Mouse (Mus musculus) left cerebral cortex, adult 8-10 months (tissue): ENCODE measurements around the gene Ppp1r26. TPM values are rescaled to one million over a fixed set of nuclear protein-coding genes. Genes with fewer than 3 reads are reported as not detected.
A peak's percentile ranks its signal among the peaks of the same experiment; 100 is the strongest.
"Not testable (repeated sequence)": the region's sequence is repeated elsewhere in the genome, so short reads cannot be mapped to it uniquely, and the experiment has no call there.

Experiments used
- DNase-seq, 2 experiments: peaks; one replicate each; pipeline ENCODE4 v3.0.0; 2022; ENCODE audit warnings: low spot score in 2 of 2
- total RNA-seq, 4 experiments: library from RNA; stranded (reverse); gene quantifications; 2 replicates each; pipeline ENCODE4 v1.2.4; 2022

Ppp1r26 gene
- total RNA-seq, 4 experiments from 2014 or later: 23.4 to 29.3 (median 26.5) TPM

DNA sequence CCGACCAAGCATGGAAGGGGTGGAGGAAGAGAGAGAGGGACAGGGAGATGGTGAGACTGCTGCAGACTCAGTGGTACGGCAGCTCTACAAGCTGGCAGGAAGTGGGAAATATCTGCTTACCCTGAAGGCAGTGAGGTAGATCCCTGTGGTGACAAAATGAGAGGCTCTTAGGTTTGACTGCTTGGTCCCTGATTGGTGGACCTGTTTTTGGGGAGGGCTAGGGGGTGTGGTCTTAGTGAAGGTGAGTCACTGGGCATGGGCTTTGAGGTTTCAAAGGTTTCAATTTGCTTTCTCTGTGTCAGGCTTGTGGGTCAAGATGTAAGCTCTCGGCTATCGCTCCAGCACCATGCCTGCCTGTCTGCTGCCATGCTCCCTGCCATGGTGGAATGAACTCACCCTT is 1.5 kb upstream of the Ppp1r26 start:
- no peak for DNase-seq

DNA sequence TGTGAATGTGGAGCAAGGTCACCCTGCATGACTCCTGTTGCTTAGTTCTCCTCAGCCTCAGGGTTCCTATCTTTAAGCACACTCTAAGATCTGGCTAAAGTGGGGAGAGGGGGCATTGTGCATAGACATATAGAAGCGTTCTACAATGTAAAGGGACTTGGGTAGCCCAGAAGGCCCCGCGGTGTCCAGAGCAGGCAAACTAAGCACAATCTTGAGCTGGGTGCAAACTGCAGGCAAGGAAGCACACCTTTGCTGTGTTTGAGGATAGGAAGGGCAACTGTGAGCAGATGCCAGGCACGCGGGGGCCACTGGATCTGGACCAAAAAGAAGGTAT is 452 bp upstream of the Ppp1r26 start:
- no peak for DNase-seq

DNA sequence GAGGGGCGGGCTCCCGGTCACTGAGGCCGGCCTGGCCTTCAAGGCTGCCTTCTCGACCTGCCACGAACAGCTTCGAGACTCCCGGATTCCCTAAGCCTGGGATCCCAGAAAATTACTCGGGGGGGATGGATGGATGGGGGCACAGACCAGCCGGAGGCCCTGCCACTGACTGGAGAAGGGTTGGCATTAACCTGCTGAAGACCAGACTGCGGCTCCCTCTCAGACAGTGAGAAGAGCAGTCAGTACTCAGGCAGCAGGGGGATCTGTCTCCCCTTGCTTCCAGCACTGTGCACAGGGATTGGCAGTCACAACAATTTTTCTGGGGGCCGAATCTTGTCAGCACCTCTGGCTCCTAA is 693 bp downstream of the Ppp1r26 start:
- no peak for DNase-seq

DNA sequence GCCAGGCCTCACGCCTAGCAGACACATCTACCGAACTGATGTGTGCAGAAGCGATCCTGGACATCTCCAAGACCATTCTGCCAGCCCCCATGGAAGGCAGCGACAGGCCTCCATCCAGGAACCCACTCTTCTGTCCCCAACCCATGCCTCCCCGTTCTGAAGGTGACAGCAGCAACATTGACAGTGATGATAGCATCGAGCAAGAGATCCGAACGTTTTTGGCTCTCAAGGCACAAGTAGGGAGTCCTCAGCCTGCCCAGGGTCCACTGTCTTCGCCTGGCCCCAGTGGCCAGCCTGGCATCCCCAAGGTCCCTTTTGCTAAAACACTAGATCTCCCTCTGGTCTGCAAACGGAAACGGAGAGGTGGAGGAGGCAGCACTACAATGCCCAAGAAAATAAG is 5.1 kb downstream of the Ppp1r26 start:
- no peak for DNase-seq

DNA sequence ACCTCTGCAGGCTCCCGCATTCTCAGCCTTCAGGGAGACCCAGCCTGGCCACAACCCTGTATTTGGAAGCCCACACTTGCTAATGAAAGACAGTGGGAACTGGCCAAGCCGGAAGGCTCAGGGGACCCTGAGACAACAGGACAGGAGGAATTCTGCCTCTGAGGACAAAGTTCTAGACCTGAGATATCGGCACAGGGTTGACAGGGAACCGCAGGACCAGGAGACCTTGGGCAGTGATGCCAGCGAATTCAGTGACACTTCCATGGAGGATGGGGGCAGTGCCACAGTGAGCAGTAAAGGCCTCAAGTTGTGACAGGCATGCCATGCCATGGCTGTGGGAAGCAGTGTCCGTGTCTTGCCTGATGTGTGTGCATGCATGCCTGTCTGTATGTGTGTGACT is 6.9 kb downstream of the Ppp1r26 start:
- DNase-seq: no peak

DNA sequence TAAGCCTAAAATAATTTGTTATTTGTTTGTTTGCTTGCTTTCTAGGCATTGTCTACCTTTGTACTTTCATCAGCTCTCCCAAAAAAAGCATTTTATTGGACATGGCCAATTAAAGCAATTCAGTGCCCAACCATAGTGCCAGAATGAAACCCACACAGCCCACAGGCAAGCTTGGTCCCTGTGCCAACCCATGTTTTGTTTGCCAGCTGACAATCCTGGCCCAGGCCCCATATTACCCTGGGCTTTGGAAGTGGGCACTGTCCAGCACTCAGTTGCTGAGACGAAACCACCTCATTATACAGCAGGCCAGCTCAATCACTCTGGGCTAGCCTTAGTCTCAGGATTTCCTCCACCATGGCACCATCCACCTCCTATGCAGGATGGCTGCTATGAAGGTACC is 10.0 kb downstream of the Ppp1r26 start:
- no peak for DNase-seq

DNA sequence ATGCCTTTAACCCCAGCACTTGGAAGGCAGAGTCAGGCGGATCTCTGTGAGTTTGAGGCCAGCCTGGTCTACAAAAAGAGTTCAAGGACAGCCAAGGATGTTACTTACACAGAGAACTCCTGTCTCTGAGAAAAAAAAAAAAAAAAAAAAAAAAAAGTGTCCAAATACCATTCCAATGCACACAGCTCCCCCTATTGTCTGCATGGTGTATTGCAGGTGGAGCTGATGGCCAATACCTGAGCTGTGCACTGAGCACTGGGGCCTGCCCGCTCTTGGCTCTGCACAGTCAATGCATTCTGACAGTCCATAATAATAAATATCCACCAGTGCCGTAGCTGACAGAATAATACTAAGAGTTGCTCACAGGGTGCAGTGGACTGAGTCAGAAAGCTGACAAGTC is 17.3 kb downstream of the Ppp1r26 start:
- peak; percentile 60 to 61 for DNase-seq

DNA sequence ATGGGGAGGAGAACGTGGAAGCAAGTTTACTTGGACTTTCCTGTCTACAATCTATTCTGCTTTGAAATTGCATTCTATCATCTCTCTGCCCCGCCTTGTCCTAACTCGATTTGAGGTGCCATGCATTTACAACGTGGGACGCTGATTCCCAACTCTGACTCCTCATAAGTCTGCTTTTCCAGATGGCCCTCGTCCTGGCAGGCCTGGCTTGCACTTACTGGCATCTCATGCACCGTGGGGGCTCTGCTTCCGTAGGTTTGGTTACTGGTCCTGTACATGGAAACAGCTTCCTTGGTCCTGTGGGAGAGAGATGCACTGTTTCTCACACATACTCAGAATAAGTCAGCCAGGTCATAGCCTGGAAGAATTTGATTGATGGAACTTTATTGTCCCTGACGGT is 18.3 kb downstream of the Ppp1r26 start:
- DNase-seq: no peak

DNA sequence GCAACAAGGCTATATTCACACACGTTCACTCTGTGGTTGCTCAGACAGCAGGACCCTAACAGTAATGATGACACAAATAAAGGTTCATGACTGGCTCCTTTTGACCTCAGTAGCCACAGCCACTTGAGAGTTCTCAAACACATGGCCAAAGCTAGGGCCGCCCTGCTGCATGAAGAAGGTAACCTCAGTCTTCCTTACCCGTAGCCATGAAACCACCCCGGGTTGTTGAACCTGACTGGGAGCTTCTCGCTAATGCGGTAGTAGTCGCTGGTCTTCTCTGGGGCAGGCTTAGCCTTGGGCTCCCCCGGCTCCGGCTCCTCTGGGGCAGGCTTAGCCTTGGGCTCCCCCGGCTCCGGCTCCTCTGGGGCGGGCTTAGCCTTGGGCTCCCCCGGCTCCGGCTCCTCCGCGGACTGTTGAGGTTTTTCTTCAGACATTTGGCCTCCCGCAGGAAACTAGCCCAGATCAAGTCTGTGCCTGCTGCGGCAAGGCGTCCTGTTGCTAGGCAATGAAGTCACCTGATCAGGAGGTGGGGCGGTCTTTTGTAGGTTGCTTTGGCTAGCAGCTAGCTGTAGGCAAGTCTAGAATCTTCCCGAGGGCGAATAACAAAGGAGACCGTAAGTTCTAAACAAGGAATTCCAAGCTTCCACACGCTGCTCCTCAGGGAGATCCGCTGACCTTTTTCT is 19.4 kb downstream of the Ppp1r26 start, which contains the start of gene 1700007K13Rik:
Gene 1700007K13Rik, minus strand, starts transcription at position 497 of the 683 bp plus-strand sequence.
- DNase-seq: peak; percentile 37 to 77

DNA sequence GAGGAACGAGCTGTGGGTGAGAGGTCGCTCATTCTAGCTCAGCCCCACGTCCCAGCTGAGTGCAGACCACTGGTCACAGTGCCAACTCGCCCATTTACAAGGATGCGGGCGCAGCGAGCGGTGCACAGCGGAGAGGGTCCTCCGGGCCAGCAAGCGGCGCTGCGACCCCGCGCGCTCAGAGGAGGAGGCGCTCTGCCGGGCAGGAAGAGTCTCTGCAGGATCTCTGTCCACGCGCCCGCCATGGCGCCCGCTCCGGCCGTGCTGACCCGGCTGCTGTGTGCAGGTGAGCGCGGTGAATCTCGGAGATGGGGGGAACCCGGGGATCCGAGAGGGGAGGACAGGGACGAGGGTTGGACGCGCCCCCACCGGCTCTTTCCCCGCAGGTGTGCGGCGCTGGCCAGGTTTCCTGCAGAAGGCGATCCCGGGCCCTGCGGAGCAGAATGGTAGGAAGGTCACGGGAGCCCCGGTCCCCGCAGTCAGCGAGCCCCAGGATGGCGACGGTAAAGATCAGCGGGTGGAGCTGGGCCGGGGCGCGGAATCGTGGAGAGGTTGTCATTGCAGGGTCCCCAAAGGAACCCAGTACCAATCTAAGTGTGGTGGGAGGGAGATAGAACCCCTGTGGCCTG is 21.4 kb downstream of the Ppp1r26 start, which contains the start of gene Mrps2:
Gene Mrps2, plus strand, starts transcription at position 207 of the 626 bp plus-strand sequence.
- DNase-seq: peak; percentile 69 to 83

DNA sequence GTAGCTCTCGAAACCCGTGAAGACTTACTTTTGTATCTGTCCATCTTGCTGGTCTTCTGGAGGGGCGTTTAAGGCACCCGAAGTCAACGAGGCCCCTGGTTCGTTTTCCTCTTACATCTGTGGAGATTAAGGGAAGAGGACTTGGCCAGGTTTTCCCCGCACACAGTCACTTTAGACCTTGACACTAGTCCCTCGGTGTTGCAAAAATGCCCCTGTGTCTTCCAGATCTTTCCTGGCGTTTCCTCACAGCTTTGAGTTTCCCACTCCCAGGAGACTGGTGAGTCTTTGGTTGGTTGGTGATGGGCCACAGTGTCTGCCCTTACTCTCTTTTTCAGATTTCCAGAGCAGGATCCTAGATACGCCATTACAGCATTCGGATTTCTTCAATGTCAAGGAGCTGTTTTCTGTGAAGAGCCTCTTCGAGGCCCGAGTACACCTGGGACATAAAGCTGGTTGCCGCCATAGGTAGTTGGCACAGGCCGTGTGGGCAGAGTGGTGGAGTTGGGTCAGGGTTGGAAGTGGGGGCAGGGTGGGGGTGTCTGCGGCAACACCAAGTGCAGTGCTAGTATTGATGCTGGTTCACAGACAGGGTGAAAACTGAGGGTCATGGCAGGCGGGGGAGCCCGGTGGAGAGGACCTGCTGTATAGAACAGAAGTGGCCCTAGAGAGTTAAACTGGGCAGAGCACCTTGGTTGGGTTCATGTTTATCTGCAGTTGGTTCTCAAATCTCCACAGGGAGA is 22.1 kb downstream of the Ppp1r26 start:
- no peak for DNase-seq

DNA sequence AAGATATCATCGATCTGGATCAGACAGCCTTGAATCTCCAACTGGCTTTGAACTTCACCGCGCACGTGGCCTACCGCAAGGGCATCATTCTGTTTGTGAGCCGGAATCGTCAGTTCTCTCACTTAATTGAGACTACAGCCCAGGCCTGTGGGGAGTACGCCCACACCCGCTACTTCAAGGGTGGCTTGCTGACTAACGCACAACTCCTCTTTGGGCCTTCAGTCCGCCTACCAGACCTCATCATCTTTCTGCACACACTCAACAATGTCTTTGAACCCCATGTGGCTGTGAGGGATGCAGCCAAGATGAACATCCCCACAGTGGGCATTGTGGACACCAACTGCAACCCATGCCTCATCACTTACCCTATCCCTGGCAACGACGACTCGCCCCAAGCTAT is 22.9 kb downstream of the Ppp1r26 start:
- DNase-seq: no peak

DNA sequence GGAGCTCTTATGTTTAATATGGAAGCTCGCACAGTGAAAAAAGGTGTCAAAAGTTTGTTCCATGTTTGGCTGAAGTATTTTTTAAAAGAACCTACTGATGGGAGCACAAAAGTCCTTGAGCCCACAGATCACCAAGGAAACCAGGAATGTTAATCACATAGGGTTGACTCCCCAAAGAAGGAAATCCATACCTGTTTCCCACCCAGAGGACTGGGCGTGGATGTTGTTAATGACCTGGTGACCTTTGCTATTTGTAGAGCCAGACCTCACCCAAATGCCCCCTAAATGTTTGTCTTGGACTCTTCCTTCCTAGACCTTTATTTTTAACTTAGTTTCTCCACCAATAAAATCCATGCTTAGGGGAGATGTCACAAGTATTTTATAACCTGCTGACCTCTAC is 24.0 kb downstream of the Ppp1r26 start:
- no peak for DNase-seq

DNA sequence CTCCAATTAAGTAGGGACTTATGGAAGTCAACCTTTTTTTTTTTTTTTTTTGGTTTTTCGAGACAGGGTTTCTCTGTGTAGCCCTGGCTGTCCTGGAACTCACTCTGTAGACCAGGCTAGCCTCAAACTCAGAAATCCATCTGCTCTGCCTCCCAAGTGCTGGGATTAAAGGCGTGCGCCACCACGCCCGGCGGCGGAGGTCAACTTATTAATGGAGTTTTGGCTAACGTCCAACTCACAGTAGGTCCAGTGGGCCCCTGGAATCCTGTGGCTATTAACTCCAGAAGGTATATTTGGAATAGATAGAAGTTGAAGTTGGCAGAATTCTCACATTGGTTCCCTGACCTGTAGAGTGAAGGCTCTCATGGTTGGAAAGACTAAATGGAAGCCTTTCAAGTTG is 25.4 kb downstream of the Ppp1r26 start:
- DNase-seq: not testable (repeated sequence)

DNA sequence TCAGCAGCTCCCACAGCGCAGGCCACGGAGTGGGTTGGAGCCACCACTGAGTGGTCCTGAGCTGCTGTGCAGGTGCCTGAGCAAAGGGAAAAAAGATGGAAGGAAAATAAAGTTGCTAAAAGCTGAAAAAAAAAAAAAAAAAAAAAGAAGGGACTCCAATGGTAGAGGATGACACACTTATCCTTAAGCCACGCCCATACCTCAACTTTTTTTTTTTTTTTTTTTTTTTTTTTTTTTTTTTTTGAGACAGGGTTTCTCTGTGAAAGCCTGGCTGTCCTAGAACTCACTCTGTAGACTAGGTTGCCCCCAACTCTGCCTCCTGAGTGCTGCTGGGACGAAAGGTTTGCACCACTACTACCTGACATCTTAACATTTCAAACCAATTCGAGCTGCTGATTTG is 31.4 kb downstream of the Ppp1r26 start:
- DNase-seq: not testable (repeated sequence)

DNA sequence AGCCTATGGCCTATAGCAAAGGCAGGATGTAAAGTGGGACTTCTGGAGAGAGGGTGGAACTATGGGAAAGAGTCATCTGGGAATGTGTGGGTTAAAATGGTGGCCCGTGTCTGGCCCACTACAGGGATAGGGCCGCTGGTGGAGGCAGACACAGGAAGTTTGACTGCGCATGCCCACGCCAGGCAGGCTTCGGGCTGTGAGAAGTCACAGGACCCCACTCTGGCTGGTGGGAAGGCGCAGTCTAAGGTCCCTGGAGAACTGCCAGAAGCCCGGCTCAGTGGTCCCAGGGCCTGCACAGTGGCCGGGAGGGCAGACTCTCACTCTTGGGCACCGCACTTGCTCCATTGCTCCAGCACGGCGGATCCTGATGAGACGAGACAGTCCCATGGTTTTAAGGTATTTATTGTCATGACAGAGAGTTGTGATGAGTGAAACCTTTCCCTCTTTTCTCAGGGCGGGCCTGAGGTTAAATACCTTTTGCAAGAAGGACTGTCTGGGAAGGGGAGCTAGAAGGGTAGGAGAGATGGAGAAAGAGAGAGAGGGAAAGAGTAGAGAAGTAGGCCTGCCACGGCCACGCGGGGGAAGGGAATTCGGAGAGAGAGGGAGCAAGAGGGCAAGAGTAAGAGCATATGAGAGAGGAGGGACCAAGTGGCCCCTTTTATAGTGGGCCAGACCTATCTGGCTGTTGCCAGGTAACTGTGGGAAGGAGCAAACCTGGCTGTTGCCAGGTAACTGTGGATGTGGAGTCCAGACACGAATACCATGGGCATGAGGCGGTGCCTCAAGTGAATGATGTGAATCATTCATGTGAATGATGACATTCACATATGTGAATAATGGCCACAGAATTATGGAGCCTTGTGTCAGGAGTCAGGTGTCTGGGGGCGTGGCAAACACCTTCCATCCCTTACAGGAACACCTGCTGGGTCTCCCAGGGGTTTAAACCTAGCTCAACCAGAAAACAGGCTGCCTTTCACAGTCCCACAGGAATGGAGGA is 32.9 kb downstream of the Ppp1r26 start:
- no peak for DNase-seq

DNA sequence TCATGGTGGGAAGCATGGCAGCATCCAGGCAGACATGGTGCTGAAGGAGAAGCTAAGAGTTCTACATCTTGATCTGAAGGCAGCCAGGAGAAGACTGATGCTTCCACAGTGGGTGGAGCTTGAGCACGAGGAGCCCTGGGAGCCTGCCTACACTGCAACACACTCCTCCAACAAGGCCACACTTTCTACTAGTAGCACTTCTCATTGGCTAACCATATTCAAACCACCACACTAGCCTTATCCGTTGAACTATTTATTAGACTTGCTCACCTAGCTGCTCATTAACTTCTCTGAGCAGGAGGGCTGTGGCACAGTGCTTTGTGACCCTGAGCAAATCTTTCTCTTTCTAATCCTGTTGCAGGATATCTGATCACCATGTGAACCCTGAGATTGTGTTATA is 37.3 kb downstream of the Ppp1r26 start:
- DNase-seq: no peak

DNA sequence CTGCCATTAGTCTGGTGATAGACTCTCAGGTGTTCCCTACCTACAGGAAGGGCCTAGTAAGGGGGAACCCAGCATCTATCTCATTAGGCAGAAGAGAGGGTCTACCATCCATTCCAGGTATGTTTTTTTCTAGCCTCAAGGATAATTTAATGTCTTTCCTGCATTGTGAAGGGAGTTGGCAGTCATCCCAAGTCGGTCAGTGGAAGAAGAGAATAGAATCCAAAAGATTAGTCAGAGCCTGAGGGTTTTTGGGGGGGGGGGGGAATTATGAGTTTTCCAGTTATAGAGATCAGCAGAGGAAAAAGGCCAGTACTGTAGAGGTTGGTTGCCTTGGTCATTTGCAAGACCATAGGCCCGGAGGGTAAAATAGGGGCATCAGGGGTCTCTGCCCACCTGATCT is 47.9 kb downstream of the Ppp1r26 start:
- DNase-seq: no peak

DNA sequence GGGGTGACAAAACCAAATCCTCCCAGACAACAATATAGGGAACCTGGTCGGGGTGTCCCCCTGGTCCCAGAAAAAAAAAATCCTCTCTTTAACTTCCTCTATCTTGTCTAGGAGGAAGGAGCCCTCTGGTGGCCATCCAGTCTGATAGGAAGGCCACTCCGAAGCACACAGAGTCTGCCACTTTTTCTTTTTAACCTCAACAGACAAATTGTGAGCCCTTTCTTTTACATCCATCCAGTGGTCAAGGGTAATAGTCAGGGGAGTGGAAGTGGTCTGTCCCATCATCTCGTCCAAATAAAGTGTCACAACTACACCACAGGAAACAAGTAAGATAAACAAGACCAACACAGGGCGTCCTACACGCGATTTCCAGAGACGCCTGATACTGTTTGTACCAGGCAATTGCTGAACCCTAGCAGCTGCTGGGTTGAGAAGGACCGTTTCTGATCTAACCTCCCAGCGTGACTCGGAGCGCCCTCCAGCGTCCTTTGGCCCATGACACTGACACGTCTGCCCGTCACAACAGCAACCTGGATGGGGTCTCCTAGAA is 48.7 kb downstream of the Ppp1r26 start:
- DNase-seq: no peak

DNA sequence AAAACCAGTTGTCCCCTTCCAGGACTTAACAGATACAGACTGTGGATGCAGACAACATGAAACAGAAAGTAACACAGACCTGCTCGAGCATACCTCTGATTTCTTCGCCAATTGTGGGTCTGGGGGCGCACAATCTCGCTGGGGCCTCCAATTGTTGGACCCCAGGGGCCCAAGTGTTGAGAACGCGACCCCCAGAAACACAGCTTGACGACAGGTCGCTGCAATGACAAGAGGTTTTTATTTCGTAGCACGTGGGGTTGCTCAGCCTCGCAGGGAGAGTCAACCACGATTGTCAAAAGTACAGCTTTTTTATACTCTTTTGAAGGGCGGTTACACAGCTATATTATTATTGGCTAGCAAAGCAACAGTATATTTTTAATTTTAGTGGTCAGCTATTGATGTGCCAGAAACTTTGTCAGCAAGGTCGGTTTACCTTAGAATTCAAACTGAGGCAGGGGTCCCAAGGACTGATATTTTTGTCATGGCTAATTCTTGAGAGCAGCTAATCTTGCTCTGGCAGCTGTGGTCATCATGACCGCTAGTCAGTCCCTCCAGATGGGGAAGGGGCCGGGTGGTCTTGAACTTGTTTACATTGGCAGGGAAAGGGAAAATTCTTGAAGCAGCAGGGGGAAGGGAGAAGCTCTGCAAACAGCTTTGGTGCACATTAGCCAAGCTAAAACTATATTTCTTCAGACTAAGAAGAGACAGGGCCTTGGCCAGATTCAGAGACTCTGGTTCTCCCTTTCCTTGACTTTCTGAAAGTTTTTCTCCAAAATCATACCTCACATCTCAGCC is 49.4 kb downstream of the Ppp1r26 start:
- DNase-seq: no peak
